Mouse (Mus musculus): ENCODE data around the gene Olfr1459.

Gene Olfr1459

GRCm38 (mm10) chr19:13149449-13149848, at the start of gene Olfr1459:
Gene Olfr1459 (minus strand): TSS chr19:13149549.
- no peak for DNase-seq (ENCODE audit: low spot score)

- no peak for DNase-seq (ENCODE audit: low spot score)
These were observed 36.1 kb upstream of the Olfr1459 start, which contains the start of gene Olfr1462 for GRCm38 (mm10) chr19:13185434-13185833. Gene Olfr1462 (plus strand): TSS chr19:13185734.

GRCm38 (mm10) chr19:13162700-13163099, 13.4 kb upstream of the Olfr1459 start, which contains the start of gene Olfr1461:
Gene Olfr1461 (plus strand): TSS chr19:13163000.
- DNase-seq (ENCODE audit: low spot score), result no peak

GRCm38 (mm10) chr19:13106675-13107074, 42.7 kb downstream of the Olfr1459 start, which contains the start of gene Olfr1458:
Gene Olfr1458 (minus strand): TSS chr19:13106775.
- DNase-seq (ENCODE audit: low spot score), result no peak

- DNase-seq (ENCODE audit: low spot score), result no peak
These were observed 51.6 kb downstream of the Olfr1459 start, which contains the start of gene Olfr1457 for GRCm38 (mm10) chr19:13097791-13098190. Gene Olfr1457 (minus strand): TSS chr19:13097891.

- no peak for DNase-seq (ENCODE audit: low spot score)
These were observed 55.4 kb downstream of the Olfr1459 start for GRCm38 (mm10) chr19:13093908-13094307.
